Mouse (Mus musculus) Muller cell, postnatal 12 days (primary cell): Measurements from ENCODE around the gene Pmel.
A peak's percentile ranks its signal among the peaks of the same experiment; 100 is the strongest.

Source experiments
- DNase-seq: peaks from one replicate; pipeline ENCODE4 v3.0.0-alpha.2; 2015; ENCODE audit errors: inconsistent ontology term

The Pmel gene

DNA sequence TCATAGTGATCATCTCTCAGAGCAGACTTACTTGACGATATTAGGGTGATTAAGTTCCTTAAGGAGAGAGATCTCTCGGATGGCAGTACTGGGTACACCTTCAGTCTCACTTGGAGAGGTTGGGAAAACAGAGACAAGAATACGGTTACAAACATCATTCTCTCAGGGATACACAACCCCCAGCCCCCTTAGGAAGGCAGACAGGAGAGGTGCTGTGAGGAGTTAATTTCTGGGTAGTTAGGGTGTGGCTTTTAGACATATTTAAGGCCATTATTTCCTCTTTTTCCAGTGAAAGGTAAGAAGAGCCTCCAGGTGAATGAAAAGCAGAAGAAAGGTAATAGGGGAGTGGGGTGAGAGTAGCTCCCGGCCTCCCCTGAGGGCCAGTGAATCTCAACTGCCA is at the start of gene Pmel:
Pmel (plus strand) TSS at position 301 of the 400 bp plus-strand sequence.
- DNase-seq, result no peak

GRCm38 (mm10) chr10:128655254-128655653 is 48.7 kb upstream of the Pmel start:
- DNase-seq, result no peak

DNA sequence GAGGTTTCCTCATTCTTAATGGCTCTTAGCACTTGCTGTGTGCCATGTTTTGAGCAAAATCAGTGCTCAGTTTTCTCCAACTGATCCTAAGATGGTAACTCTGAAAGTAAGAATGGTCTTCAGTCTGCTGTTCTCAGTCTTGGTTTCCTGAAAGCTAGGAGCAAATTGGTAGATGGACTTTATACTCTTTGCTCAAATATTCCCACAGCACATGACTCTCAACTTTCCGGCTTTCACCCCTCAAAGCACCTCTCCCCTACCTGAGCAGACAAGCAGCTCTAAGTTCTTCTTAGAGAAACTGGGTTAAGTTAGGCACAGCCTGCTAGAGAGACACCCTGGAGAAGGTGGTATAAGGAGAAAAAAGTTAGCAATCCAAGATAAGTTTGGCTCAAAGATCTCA is 47.3 kb upstream of the Pmel start:
- DNase-seq, result no peak

GRCm38 (mm10) chr10:128657844-128658243 is 46.2 kb upstream of the Pmel start:
- DNase-seq, result no peak

DNA sequence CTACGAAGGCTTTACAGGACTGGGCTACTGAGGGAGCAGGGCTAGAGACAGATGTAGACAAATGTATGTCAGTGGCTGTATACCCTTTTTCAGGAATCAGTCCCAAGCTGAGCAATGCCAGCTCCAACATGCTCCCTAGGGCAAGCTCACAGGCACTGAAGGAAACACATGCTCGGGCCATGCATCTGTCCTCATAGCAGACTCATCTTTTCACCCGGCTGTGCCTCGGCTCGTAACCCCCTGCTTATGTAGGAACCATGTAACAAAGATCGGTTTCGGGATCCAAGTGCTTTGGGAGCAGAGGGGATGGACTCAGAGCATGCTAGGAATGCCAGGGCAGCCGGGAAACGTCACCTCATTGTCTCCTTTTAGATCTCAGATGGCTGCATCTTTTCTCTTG is 44.5 kb upstream of the Pmel start:
- peak; percentile 60 for DNase-seq

- DNase-seq, result no peak
Observed at GRCm38 (mm10) chr10:128662465-128662864, 41.5 kb upstream of the Pmel start.

GRCm38 (mm10) chr10:128663441-128664220 is 40.4 kb upstream of the Pmel start:
- DNase-seq, result no peak

DNA sequence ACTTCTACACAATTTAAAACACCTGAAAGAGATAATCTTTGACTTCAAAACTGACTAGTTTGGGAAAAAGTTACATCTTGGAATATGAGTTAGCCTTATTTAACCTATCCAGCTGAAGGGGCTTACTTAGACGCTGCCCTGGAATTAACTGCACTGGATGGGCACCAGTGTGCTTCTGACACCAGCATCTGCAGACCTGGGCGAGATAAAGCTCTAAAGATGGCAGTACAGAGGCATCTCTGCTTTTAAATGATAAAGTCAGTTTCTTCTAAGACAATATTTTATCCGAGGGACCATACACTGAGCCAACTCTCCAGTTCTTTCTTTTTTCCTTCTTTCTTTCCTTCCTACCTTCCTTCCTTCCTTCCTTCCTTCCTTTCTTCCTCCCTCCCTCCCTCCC is 39.2 kb upstream of the Pmel start:
- no peak for DNase-seq

GRCm38 (mm10) chr10:128665307-128665706 is 38.7 kb upstream of the Pmel start:
- no peak for DNase-seq

DNA sequence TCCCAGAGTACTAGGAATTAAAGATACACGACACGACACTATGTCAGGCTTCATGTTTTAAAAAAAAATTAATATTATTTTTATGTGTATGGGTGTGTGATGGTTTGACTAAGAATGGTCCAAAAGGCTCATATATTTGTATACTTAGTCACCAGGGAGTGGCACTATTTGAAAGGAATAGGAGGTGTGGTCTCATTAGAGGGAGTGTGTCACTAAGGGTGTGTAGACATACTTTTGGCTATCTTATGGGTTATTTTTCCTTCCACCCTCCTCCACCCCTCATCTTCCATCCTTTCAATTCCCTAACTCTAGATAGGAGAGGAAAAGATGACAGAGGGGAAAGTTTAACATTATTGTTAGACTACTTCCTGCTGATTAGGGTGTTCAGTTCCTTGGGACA is 38.2 kb upstream of the Pmel start:
- no peak for DNase-seq

DNA sequence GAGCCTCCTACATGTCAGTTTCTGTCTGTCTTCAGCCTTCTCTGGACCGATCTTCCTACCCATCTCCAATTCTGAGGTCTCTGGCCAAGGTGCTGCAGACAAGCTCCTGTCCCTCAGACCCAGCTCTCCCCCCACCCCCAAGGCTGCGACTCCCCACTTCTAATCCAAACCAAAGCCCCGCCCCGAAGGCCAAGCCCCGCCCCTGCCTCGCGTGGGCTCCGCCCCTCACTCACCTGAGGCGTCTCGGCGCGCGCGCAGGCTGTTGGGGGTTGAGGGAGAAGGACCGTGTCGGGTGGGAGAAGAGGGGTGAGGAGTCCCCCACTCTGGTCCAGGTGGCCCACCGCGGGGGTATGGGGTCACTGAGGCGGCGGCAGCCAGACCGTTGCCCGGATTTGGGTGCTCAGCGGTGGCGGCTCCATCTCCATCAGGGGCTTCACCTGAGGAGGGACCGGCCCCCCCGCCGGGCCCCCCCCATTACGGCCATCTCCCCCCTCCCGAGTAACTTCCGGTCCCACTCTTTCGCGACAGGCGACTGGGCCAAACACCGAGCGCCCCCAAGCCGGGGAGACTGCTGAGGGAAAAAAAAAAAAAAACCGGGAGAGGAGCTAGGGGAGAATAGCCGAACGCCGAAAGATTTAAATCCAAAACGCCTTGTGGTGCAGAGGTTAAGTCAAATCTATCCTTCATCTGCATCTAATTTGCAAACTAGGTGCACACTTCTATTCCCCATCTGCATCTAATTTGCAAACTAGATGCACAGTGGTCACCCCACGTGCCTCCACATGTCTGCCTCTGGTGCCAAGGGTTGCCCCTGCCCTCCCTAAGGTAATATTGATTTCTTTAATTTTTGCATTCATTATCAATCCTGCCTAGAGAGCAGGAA is 35.0 kb upstream of the Pmel start:
- peak; percentile 66 for DNase-seq

GRCm38 (mm10) chr10:128671148-128671547 is 32.8 kb upstream of the Pmel start:
- DNase-seq, result no peak

DNA sequence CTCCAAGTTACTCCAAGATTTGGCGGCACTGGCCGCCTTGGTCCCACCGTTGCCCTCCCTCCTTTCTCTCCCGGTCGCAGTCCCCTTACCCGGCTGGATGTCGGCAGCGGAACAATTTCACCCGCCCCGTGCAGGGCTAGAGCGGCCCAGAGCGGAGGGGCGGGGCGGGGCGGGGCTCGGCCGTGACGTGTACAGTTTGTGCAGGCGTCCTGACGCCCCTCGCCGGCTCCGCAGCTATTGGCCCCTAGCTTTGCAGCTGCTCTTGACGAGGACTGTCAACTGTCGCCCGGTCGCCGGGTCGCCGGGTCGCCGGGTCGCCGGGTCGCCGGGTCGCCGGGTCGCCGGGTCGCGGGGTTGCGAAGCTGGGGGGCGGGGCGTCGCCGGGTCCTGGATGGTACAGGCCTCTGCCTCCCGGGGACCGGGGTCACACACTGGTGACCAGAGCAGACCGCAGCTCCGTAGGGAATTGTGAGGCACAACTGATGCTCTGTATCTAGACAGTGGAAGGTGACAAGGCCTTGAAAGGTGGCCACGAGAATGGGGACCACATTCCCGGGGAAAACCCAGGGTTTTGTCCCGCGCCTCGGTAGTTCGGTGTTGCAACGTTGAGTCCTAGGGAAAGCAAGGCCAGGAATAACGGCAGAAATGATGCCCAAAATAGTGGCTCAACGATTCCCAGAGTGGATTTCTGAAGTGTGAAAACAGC is 30.1 kb upstream of the Pmel start, which contains the start of gene Suox:
Suox (minus strand) TSS at position 311 of the 706 bp plus-strand sequence.
- DNase-seq, result peak; percentile 92

GRCm38 (mm10) chr10:128674469-128675008 is 29.5 kb upstream of the Pmel start:
- peak; percentile 41 for DNase-seq

DNA sequence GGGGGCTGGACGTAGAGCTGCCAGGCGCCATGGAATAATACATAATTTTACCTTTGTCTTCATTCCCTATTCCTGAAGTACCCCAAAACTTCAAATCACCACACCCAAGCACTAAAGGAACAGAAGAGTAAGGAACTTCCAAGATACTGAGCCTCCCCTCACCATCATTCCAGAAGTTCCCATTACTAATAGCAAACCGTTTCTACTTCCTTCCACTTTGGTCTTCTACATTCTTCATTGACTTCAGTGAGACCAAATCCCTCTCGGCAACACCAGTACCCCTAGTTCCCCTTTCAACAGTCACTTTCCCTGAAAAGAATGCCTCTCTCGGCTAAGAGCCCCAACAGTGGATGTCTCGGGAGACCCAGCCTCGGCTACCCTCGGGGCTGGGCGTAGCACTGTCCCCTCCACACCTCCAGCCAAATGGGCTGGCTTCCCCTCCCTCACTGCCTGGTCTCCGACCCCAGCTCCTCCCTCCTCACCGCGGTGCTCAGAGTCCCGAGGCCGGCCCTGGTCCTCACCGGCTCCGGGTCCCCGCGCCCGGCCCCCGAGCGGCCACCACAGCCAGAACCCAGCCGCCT is 8.5 kb upstream of the Pmel start:
- DNase-seq, result no peak

DNA sequence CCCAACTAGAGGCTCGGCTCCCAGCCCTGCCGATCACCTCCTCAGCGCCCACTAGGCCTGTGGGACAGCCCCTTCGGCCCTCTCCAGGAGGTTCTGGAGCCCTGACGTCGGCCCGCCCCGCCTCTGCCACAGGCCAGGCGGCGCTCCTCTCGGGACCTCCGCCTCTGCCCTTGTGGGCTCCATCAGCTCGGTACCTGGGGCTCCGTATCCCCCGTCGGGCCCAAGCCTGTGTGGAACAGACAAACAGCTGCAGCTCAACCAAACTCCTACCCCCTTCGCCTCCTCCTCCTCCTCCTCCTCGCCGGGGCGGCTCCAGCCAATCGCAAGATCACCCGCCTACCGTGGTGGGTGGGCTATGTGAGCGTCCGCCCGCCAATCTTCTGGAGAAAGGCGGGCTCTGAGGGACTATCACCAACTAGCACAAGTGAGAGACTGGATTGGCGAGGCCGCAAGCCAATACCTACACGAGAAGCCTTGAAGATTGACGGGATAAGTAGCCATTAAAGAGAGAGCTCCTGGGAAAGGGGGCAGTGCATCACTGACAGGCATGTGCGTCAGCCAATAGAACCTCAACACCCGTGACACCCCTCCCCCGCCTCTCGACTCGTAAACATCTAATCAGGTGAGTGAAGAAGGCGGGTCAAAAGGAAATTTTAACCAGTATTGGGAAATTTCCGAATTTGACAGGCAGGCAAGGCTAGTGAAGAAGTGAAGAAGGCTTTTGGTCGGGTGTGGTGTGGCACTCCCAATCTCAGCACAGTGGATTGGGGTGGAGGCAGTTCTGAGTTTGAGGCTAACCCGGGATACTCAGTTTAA is 7.8 kb upstream of the Pmel start, which contains the start of gene Rab5b:
Rab5b (minus strand) TSS at position 273 of the 816 bp plus-strand sequence.
- DNase-seq, result peak; percentile 100

DNA sequence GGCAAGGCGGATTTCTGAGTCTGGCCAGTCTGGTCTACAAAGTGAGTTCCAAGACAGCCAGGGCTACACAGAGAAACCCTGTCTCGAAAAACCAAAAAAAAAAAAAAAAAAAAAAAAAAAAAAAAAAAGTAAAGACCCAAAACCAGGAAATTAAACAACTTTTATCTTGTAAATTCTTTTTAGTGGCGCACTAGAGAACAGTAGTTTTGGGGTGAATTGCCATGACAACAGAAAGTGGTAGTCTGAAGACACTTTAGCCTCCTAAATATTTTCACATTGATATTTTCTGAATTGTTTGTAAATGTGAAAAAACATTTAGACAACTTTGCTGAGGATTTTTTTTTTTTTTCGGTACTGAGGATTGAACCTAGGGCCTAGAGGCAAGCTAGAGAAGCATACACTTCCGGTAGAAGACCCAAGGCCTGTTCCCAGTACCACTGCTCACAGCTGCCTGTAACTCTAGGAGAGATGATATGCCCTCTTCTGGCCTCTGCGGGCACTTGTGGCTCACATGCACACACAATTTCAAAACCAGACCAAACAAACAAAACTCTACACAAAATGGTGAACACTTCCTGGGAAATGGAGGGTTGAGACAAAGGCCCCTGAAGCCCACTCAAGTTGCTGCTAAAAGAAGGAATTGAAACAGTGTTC is 6.8 kb upstream of the Pmel start:
- DNase-seq, result no peak

- DNase-seq, result no peak
Observed at GRCm38 (mm10) chr10:128699006-128699405, 5.0 kb upstream of the Pmel start.

GRCm38 (mm10) chr10:128699611-128700010 is 4.4 kb upstream of the Pmel start:
- no peak for DNase-seq

DNA sequence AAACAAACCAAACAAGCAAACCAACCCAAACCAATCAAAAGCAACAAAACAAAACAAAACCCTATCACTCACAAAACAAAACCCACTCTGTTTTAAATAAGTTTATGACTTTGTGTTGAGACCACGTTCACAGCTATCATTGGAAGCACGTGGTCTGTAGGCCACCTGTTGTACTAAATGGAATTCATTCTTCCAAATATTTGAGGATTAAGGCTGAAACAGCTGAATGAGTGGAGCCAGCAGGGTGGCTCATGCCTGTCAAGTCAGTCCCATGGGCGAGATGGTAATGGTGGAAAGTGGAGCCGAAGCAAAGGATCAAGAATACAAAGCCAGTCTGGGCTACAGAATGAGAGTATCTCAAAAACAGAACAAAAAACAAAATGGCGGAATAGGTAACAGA is 3.3 kb upstream of the Pmel start:
- DNase-seq, result no peak
